Mouse (Mus musculus): ENCODE results near the gene Trib2. TPM values are rescaled to one million over a fixed set of nuclear protein-coding genes. Genes with fewer than 3 reads are reported as not detected.

The Trib2 gene
- polyA plus RNA-seq, 1 experiment: 19.0 TPM

DNA sequence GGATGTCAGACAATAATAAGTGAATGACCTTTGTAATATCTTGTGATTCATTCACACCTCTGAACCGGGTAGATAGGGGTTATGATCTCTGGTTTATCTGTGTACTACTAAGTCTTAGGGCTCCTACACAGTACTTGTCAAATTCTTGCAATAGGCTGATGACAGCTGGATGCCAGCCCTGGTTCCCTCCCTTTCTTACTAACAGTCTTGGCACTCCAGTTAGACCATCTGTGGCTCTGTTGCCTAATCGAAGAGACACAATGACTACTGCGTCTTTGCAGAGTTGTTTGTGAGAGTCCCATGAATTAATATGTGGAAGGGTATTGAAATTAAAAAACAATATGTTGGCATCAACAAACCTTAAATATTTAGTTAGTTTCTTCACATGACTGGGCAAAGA lies 48.2 kb downstream of the Trib2 start:
- 92% methylated on average over 3 of the region's 3 CpGs for WGBS
- TF ChIP-seq POLR2A (IDR thresholded peaks at IDR 0.05; ENCODE audit: low read depth, low read length) (no peak), CTCF (IDR thresholded peaks at IDR 0.05; ENCODE audit: extremely low read depth, insufficient read depth, insufficient read length, insufficient replicate concordance) (no peak)
- H3K4me1 ChIP-seq (ENCODE audit: control insufficient read depth, insufficient read depth, insufficient read length): no peaks in the 10 kb centered on the region
- H3K27ac ChIP-seq (ENCODE audit: insufficient read depth, low read length): no peak overlapping the region
- DNase-seq (ENCODE audit: low read depth in 1 of 2, low spot score in 2 of 2): no peak
- no peaks in the 10 kb centered on the region for H3K36me3 ChIP-seq (ENCODE audit: control insufficient read depth, insufficient read depth, low read length)
- no peaks in the 10 kb centered on the region for H3K27me3 ChIP-seq (ENCODE audit: control insufficient read depth, insufficient read depth, low read length)
- no peak overlapping the region for H3K4me3 ChIP-seq (ENCODE audit: extremely low read depth, insufficient read depth, insufficient read length)

DNA sequence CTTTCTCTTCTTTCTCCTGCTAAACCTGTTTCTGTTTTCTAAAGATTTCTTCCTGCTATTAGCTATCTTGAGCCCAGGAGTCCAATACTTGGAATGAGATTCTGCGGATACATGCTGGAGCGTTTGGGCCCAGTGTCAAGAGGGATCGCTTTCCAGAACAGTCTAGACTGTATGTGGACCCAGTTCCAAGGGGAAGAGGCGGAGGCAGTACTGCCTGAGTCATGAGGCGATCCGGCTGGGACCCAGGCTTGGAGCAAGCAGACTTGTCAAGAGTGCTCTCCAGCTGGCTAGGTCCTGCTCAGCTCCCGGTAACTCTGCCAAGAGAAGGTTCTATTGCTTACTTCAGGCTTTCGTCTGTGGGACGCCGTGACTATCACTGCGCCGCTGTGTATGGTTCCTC lies 50.7 kb downstream of the Trib2 start:
- TF ChIP-seq CTCF (IDR thresholded peaks at IDR 0.05; ENCODE audit: extremely low read depth, insufficient read depth, insufficient read length, insufficient replicate concordance): no peak
- TF ChIP-seq POLR2A (IDR thresholded peaks at IDR 0.05; ENCODE audit: low read depth, low read length): no peak
- no peak for DNase-seq (ENCODE audit: low read depth in 1 of 2, low spot score in 2 of 2)
- Histone ChIP-seq H3K4me1 (ENCODE audit: control insufficient read depth, insufficient read depth, insufficient read length) (no peaks in the 10 kb centered on the region), H3K4me3 (ENCODE audit: extremely low read depth, insufficient read depth, insufficient read length) (no peak overlapping the region), H3K27me3 (ENCODE audit: control insufficient read depth, insufficient read depth, low read length) (no peaks in the 10 kb centered on the region), H3K36me3 (ENCODE audit: control insufficient read depth, insufficient read depth, low read length) (no peaks in the 10 kb centered on the region), H3K27ac (ENCODE audit: insufficient read depth, low read length) (no peak overlapping the region)
- WGBS: 90% methylated on average over 12 of the region's 12 CpGs

DNA sequence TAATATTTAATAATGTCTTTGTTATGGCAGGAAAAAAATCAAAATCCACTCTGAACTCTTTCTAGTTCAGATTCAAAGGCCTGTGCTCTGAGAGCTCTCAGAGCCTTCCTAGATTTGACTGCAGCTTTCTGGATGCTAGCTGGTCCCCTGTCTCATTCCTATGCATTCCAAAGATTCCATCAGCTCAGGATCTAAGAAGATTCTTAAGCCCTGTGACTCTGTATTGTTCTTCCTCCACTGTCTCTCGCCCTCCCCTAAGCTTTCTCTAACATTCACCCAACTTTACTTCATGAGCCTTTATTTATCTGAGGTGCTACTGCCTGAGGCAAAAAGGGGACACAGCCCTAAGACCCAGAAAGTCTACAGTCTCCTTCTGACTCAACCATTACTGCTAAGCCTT lies 51.5 kb downstream of the Trib2 start:
- no peak overlapping the region for H3K27ac ChIP-seq (ENCODE audit: insufficient read depth, low read length)
- no peak overlapping the region for H3K4me3 ChIP-seq (ENCODE audit: extremely low read depth, insufficient read depth, insufficient read length)
- no peaks in the 10 kb centered on the region for H3K4me1 ChIP-seq (ENCODE audit: control insufficient read depth, insufficient read depth, insufficient read length)
- 88% methylated on average over 1 of the region's 1 CpGs for WGBS
- DNase-seq (ENCODE audit: low read depth in 1 of 2, low spot score in 2 of 2): no peak
- no peaks in the 10 kb centered on the region for H3K36me3 ChIP-seq (ENCODE audit: control insufficient read depth, insufficient read depth, low read length)
- H3K27me3 ChIP-seq (ENCODE audit: control insufficient read depth, insufficient read depth, low read length): no peaks in the 10 kb centered on the region
- TF ChIP-seq CTCF (IDR thresholded peaks at IDR 0.05; ENCODE audit: extremely low read depth, insufficient read depth, insufficient read length, insufficient replicate concordance): no peak
- no peak for TF ChIP-seq POLR2A (IDR thresholded peaks at IDR 0.05; ENCODE audit: low read depth, low read length)

DNA sequence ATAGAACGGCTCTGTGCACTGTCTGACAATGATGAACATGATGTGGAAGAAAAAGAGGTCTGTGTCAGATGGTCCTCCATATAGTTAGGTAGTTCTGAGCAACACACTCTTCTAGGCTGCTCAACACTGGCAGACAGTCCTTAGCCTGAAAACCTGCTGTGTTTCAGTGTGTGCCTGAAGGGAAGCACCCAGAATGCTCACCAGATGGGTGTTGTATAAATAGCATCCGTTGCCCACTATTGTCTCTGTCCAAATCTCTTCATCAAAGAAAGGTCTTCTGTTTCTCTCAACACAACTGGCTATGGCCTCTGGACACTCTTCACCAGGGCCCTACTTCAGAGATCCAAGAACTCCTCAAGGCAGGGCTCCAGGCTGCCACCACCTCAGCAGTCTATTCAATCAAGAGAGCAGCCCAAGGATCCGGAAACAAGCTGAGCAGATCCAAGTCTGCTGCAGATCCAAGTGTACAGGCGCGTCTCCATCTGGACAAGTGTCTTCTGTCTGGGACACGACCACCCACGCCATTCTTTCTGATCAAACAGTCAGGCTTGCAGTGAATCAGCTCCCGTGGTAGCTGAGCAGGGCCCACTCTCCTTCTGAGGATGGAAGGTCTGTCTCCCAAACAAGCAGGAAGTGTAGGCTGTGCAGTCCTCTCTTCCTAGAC lies 55.1 kb downstream of the Trib2 start:
- Histone ChIP-seq H3K27ac (ENCODE audit: insufficient read depth, low read length) (no peak overlapping the region), H3K27me3 (ENCODE audit: control insufficient read depth, insufficient read depth, low read length) (no peaks in the 10 kb centered on the region), H3K4me1 (ENCODE audit: control insufficient read depth, insufficient read depth, insufficient read length) (no peaks in the 10 kb centered on the region), H3K4me3 (ENCODE audit: extremely low read depth, insufficient read depth, insufficient read length) (no peak overlapping the region), H3K36me3 (ENCODE audit: control insufficient read depth, insufficient read depth, low read length) (no peaks in the 10 kb centered on the region)
- WGBS: 91% methylated on average over 8 of the region's 8 CpGs
- DNase-seq (ENCODE audit: low read depth in 1 of 2, low spot score in 2 of 2): no peak
- TF ChIP-seq POLR2A (IDR thresholded peaks at IDR 0.05; ENCODE audit: low read depth, low read length) (no peak), CTCF (IDR thresholded peaks at IDR 0.05; ENCODE audit: extremely low read depth, insufficient read depth, insufficient read length, insufficient replicate concordance) (no peak)

DNA sequence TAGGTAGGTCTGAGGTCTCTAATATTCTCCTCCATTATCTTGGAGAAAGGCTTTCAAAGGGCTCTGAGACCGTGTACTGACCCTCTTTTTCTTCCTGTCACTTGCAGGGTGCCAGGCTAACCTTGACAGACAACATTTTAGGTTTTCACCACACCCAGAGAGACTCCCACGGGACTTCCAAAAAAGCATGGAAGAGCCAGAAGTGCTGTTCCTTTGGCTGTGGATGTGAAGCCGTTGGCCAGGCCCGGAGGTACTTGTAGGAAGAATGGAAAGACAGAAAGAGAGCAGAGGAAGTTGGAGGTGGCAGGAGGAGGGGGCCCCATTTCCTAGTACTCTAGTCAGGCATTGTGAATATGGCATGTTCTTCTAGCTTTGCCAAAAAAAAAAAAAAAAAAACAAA lies 56.0 kb downstream of the Trib2 start:
- H3K4me3 ChIP-seq (ENCODE audit: extremely low read depth, insufficient read depth, insufficient read length): no peak overlapping the region
- 55% methylated on average over 4 of the region's 4 CpGs for WGBS
- no peaks in the 10 kb centered on the region for H3K36me3 ChIP-seq (ENCODE audit: control insufficient read depth, insufficient read depth, low read length)
- no peak overlapping the region for H3K27ac ChIP-seq (ENCODE audit: insufficient read depth, low read length)
- no peaks in the 10 kb centered on the region for H3K4me1 ChIP-seq (ENCODE audit: control insufficient read depth, insufficient read depth, insufficient read length)
- no peak for DNase-seq (ENCODE audit: low read depth in 1 of 2, low spot score in 2 of 2)
- no peaks in the 10 kb centered on the region for H3K27me3 ChIP-seq (ENCODE audit: control insufficient read depth, insufficient read depth, low read length)
- TF ChIP-seq POLR2A (IDR thresholded peaks at IDR 0.05; ENCODE audit: low read depth, low read length) (no peak), CTCF (IDR thresholded peaks at IDR 0.05; ENCODE audit: extremely low read depth, insufficient read depth, insufficient read length, insufficient replicate concordance) (no peak)

DNA sequence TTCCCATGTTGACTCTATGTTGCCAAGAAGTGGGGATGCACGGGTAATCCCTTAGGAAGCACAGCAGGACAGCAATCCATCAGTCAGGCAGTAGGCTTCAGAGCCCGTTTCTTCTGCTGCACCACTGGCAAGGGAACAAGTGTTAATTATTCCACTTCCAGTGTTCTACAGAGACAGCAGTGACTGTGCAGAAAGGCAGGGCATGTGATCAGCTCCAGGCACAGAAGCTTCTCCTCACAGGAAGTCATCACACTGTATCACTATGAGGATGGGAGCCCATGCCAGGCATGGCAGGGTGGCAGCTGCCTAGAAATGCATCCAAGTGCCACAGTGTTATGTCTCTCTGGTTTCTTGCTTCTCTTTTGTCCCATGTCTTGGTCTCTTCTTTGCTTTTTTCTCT lies 57.9 kb downstream of the Trib2 start:
- no peak overlapping the region for H3K4me3 ChIP-seq (ENCODE audit: extremely low read depth, insufficient read depth, insufficient read length)
- no peaks in the 10 kb centered on the region for H3K4me1 ChIP-seq (ENCODE audit: control insufficient read depth, insufficient read depth, insufficient read length)
- no peaks in the 10 kb centered on the region for H3K27me3 ChIP-seq (ENCODE audit: control insufficient read depth, insufficient read depth, low read length)
- no peak for DNase-seq (ENCODE audit: low read depth in 1 of 2, low spot score in 2 of 2)
- H3K36me3 ChIP-seq (ENCODE audit: control insufficient read depth, insufficient read depth, low read length): no peaks in the 10 kb centered on the region
- H3K27ac ChIP-seq (ENCODE audit: insufficient read depth, low read length): no peak overlapping the region
- TF ChIP-seq POLR2A (IDR thresholded peaks at IDR 0.05; ENCODE audit: low read depth, low read length): no peak
- no peak for TF ChIP-seq CTCF (IDR thresholded peaks at IDR 0.05; ENCODE audit: extremely low read depth, insufficient read depth, insufficient read length, insufficient replicate concordance)
- WGBS: 64% methylated on average over 2 of the region's 2 CpGs

DNA sequence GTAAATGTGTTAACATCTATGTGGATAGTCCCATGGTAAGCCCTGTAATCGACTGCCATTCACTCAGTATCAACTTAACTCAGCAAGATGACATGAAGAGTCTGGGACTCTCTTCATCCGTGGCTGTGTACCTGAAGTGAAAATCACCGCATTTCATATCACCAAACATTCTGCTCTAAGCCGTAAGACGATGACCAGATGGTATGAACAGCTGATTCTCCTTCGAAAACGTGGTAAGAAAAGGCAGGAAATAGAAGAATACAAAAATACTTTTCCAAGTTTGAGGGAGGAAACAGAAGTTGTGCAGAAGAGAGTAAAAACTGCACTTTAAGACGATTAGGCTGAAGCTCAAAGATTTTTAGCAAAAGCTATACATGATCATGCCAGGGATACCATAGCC lies 59.4 kb downstream of the Trib2 start:
- Histone ChIP-seq H3K4me1 (ENCODE audit: control insufficient read depth, insufficient read depth, insufficient read length) (no peaks in the 10 kb centered on the region), H3K4me3 (ENCODE audit: extremely low read depth, insufficient read depth, insufficient read length) (no peak overlapping the region), H3K27ac (ENCODE audit: insufficient read depth, low read length) (no peak overlapping the region), H3K27me3 (ENCODE audit: control insufficient read depth, insufficient read depth, low read length) (no peaks in the 10 kb centered on the region), H3K36me3 (ENCODE audit: control insufficient read depth, insufficient read depth, low read length) (no peaks in the 10 kb centered on the region)
- WGBS: 75% methylated on average over 8 of the region's 8 CpGs
- DNase-seq (ENCODE audit: low read depth in 1 of 2, low spot score in 2 of 2): no peak
- TF ChIP-seq POLR2A (IDR thresholded peaks at IDR 0.05; ENCODE audit: low read depth, low read length) (no peak), CTCF (IDR thresholded peaks at IDR 0.05; ENCODE audit: extremely low read depth, insufficient read depth, insufficient read length, insufficient replicate concordance) (no peak)

Measured in spleen, adult 2 months (tissue).